Mouse (Mus musculus) heart, adult 9 months (tissue): Measurements from ENCODE around the gene Cyp2c29.
"Not testable (repeated sequence)": the region's sequence is repeated elsewhere in the genome, so short reads cannot be mapped to it uniquely, and the experiment has no call there.

Experiments used
- DNase-seq, 2 experiments: peaks; one replicate each; pipeline ENCODE4 v3.0.0; 2022; ENCODE audit warnings: low spot score in 2 of 2

The Cyp2c29 gene

DNA sequence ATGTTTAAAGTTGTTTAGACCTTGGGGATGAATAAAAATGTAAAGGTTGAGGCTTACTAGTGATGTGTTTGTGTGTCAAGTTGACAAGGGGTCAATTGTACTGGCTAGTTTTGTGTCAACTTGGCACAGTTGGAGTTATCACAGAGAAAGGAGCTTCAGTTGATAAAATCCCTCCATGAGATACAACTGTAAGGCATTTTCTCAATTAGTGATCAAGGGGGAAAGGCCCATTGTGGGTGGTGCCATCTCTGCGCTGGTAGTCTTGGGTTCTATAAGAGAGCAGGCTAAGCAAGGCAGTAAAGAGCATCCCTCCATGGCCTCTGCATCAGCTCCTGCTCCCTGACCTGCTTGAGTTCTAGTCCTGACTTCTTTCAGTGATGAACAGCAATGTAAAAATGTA, at the start of gene Cyp2c29:
Gene Cyp2c29 (plus strand): TSS at position 301 of the 400 bp plus-strand sequence.
- DNase-seq = not testable (repeated sequence)

DNA sequence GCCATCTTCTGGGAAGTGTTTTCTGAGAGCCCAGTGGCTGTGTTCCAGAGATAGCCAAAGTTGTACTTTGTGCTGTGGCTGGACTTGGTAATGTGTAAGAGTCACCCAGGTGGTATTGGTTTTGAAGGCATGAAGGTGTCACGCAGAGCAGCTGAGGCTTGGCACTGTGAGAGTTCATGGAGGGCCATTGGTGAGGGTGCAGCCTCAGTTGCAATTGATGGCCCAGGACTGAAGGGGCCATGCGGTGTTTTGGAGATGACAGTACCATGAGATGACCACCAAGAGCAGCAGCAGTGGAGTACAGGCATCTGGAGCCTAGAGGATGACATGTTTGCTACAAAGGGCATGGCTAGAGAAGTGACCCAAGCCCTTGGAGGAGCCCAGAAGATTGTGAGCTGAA, 2.2 kb upstream of the Cyp2c29 start:
- DNase-seq = not testable (repeated sequence)

DNA sequence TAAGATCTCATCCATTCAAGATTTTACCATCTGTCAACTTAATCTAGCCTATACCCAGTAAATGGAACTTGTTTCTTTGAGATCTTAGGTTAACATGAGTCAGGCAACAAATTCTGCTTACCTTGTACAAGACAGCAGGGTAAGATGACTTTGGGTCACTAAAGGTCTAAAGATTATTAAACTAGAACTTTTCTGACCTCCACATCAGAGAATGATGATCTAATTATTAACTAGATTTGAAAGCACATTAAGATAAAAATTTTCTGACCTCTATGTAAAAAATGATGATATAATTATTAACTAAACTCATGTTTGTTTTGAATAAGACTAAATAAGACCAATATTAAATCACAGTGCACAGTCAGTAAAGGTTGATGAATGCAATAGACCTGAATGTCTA, 13.6 kb downstream of the Cyp2c29 start:
- DNase-seq = no peak

DNA sequence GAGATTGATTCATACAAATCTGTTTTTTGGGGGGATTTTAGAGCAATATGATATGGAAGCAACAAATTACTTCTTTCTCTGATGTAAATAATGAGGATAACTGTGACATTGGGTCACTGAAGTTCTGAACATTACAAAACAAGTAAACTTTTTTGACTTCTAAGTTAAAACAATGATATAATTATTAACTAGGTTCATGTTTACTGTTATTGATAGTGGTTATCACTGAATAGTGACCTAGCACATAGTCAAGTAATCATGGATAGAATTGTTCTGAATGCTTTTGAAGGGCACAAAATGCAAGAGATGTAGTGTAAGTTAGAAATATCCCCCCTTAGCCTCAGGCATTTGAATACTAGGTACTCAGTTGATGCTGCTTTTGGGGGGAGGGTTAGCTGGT, 16.4 kb downstream of the Cyp2c29 start:
- DNase-seq = no peak

DNA sequence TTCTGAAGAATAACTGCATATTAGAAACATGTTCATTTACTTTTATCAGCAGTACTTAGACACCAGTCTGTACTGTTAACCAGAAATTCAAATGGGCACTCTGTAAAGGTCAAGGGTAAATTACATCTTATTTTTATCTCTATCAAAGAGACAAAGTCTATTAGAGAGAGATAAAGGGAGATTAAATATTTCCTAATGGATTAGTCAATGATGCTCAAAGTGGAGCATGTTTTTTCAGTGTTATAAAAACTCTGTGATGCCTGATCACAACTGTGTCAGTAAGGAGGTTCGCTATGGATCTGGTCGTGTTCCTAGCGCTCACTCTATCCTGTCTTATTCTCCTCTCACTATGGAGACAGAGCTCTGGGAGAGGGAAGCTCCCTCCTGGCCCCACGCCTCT, 17.6 kb downstream of the Cyp2c29 start:
- DNase-seq = no peak

DNA sequence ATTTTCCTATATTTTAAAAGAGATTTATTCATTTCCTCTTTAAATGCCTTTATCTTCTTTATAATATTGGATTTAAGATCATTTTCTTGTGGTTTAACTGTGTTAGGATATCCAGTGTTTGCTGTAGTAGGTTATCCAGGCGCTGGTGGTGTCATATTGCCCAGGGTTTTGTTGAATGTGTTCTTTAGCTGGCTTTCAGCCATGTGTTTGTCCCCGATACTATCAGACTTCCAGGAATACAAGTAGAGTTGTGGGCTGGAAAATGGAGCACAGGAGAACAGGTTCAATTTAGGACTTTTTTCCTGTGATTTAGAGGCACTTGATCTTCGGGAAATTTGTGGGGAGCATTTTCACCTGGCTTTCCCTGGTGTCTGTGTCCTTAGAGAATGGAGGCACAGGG, 19.8 kb downstream of the Cyp2c29 start:
- no peak for DNase-seq
